ENCODE assay signal across 8 mouse cellular contexts in the genomic region with DNA sequence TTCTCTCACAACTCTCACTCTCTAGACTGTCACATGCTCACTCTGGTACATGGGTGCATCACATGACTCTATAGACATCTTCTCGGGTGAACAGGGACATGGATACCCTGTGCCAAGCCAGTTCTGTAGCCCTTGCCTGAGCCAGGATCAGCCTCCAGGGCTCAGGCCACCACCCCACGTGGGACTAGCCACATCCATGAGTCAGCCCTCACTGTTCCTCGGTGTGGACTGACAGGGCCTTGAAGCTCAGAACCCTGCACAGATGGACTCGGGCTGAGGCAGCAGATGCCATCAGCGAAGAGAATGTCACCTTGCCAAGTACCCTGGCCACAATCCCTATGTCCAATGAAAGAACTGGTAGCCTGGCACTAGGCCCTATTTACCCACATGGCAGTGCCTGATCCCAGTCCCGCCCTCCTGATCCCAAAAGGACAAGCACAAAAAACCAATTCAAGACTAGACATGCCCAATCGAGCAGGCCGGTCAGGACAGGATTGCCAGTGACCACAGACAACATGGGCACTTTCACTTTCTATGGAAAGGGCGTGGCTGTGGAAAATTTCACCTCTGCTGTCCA. TPM values are rescaled to one million over a fixed set of nuclear protein-coding genes. Genes with fewer than 3 reads are reported as not detected.
A peak's percentile ranks its signal among the peaks of the same experiment; 100 is the strongest.
DNase-seq lines count a peak whose midpoint lies in the region; ATAC-seq lines count a peak whose summit lies in the region.

No protein-coding gene starts in this region.

- H3K4me2 ChIP-seq in forebrain, embryonic 14.5 days (ENCODE audit: low read length), result no peak overlapping the region
- H3K4me2 ChIP-seq in forebrain, embryonic 11.5 days (ENCODE audit: low read depth, low read length, severe bottlenecking), result no peak overlapping the region
- no peak overlapping the region for H3K4me2 ChIP-seq in intestine, embryonic 15.5 days (replicated peaks)

- H3K9ac ChIP-seq in forebrain, embryonic 14.5 days (ENCODE audit: low read length), result no peak overlapping the region
- no peak overlapping the region for H3K9ac ChIP-seq in forebrain, embryonic 11.5 days (ENCODE audit: low read length)
- H3K9ac ChIP-seq in intestine, embryonic 15.5 days, result no peak overlapping the region

- H3K4me1 ChIP-seq in forebrain, embryonic 14.5 days (ENCODE audit: control insufficient read depth, insufficient read depth, low read length), result no peaks in the 10 kb centered on the region
- no peaks in the 10 kb centered on the region for H3K4me1 ChIP-seq in forebrain, embryonic 11.5 days (replicated peaks; ENCODE audit: control insufficient read depth, insufficient read depth, low read length)
- no peaks in the 10 kb centered on the region for H3K4me1 ChIP-seq in intestine, embryonic 15.5 days (replicated peaks)

- no peak overlapping the region for H3K4me3 ChIP-seq in forebrain, embryonic 14.5 days (ENCODE audit: low read depth, low read length)
- no peak overlapping the region for H3K4me3 ChIP-seq in forebrain, embryonic 11.5 days (ENCODE audit: low read depth, low read length)
- no peak overlapping the region for H3K4me3 ChIP-seq in intestine, embryonic 15.5 days (replicated peaks)

- no peaks in the 10 kb centered on the region for H3K27me3 ChIP-seq in forebrain, embryonic 14.5 days (replicated peaks; ENCODE audit: control insufficient read depth, insufficient read depth, low read length)
- H3K27me3 ChIP-seq in forebrain, embryonic 11.5 days (ENCODE audit: control insufficient read depth, insufficient read depth, low read length), result no peaks in the 10 kb centered on the region
- H3K27me3 ChIP-seq in intestine, embryonic 15.5 days (replicated peaks), result no peaks in the 10 kb centered on the region

- peak; percentile 32; the same call in 1 of the 2 replicates for ATAC-seq in forebrain, embryonic 14.5 days
- ATAC-seq in forebrain, embryonic 11.5 days (replicated peaks; ENCODE audit: low FRiP score), result no peak
- no peak for ATAC-seq in intestine, embryonic 15.5 days

- peak; percentile 30 for DNase-seq in forebrain, embryonic 14.5 days (ENCODE audit: low spot score)
- DNase-seq in forebrain, embryonic 11.5 days (ENCODE audit: low spot score), result no peak
- peak; percentile 42 for DNase-seq in lung, postnatal 25 days (ENCODE audit: low spot score)
- no peak for DNase-seq in lung, postnatal 4 days
- DNase-seq in cerebellum, postnatal 10 days, result peak; percentile 99 to 100
- peak; percentile 35 to 57 for DNase-seq in layer of hippocampus, postnatal 36 days
- no peak for DNase-seq in thymus, adult 18-20 months

- 79% methylated on average over 9 of the region's 9 CpGs for WGBS in forebrain, embryonic 14.5 days
- WGBS in forebrain, embryonic 11.5 days, result 85% methylated on average over 9 of the region's 9 CpGs
- WGBS in intestine, embryonic 15.5 days, result 87% methylated on average over 9 of the region's 9 CpGs

- H3K36me3 ChIP-seq in forebrain, embryonic 14.5 days (ENCODE audit: control insufficient read depth, insufficient read depth, low read length), result no peaks in the 10 kb centered on the region
- no peaks in the 10 kb centered on the region for H3K36me3 ChIP-seq in forebrain, embryonic 11.5 days (ENCODE audit: control insufficient read depth, insufficient read depth, low read length)
- H3K36me3 ChIP-seq in intestine, embryonic 15.5 days, result no peaks in the 10 kb centered on the region

- H3K27ac ChIP-seq in forebrain, embryonic 14.5 days (ENCODE audit: low read depth, low read length), result no peak overlapping the region
- no peak overlapping the region for H3K27ac ChIP-seq in forebrain, embryonic 11.5 days (ENCODE audit: low read depth, low read length)
- no peak overlapping the region for H3K27ac ChIP-seq in intestine, embryonic 15.5 days

- no peaks in the 10 kb centered on the region for H3K9me3 ChIP-seq in forebrain, embryonic 14.5 days (replicated peaks; ENCODE audit: control insufficient read depth, low read length)
- H3K9me3 ChIP-seq in forebrain, embryonic 11.5 days (ENCODE audit: control insufficient read depth, low read length), result no peaks in the 10 kb centered on the region
- H3K9me3 ChIP-seq in intestine, embryonic 15.5 days, result no peaks in the 10 kb centered on the region

RNA-seq across cellular contexts. Expression of gene Hk1, which starts 59.2 kb away (rescaled TPM):
- 31.0 and 48.9 TPM in 2 replicates for polyA plus RNA-seq in forebrain, embryonic 14.5 days (2014; fragmentation: Nextera tagmentation; extraction: Ambion mirVana)
- polyA plus RNA-seq in forebrain, embryonic 11.5 days (2014; fragmentation: Nextera tagmentation; extraction: Ambion mirVana), result 25.9 and 28.2 TPM in 2 replicates
- total RNA-seq in layer of hippocampus, postnatal 36 days (2021), result 100 to 1,000 TPM; 287 to 297 TPM
- polyA plus RNA-seq in intestine, embryonic 15.5 days (2015; fragmentation: Nextera tagmentation; extraction: Ambion mirVana), result 27.0 and 27.1 TPM in 2 replicates

Comparison
In these comparisons a context has a peak if more than half of its experiments do, and no peak if none do; other contexts are left out.
1. DNase-seq: peak in forebrain, embryonic 14.5 days (single experiment), lung, postnatal 25 days (single experiment), cerebellum, postnatal 10 days (2 of 2) and layer of hippocampus, postnatal 36 days (2 of 2); none in forebrain, embryonic 11.5 days (single experiment), lung, postnatal 4 days (0 of 2) and thymus, adult 18-20 months (0 of 2).